Mouse (Mus musculus) G1E (cell line): Measurements from ENCODE around the gene Cd164.

Source experiments
- CTCF ChIP-seq: IDR thresholded peaks from 2 replicates; pipeline ENCODE4 v1.5.1; 2012; ENCODE audit warnings: low read depth, low read length, inconsistent platforms, mixed read lengths
- GATA1 ChIP-seq: IDR thresholded peaks from 2 replicates; pipeline ENCODE4 v1.6.1; 2012; ENCODE audit warnings: borderline replicate concordance, low read length, inconsistent platforms, mixed read lengths
- GATA2 ChIP-seq: IDR thresholded peaks from 2 replicates; pipeline ENCODE4 v1.6.1; 2012; ENCODE audit warnings: low read depth, low read length, inconsistent platforms, borderline replicate concordance

- TF ChIP-seq CTCF = no peak
- TF ChIP-seq GATA1 = no peak
- TF ChIP-seq GATA2 = no peak
Observed at GRCm38 (mm10) chr10:41525696-41526095, 6.5 kb downstream of the Cd164 start.
